ENCODE assay signal across 16 mouse cellular contexts in genomic region chr1:184117586-184117985, GRCm38 (mm10).
DNase-seq lines count a peak whose midpoint lies in the region; ATAC-seq and TF ChIP-seq lines count a peak whose summit lies in the region.
"Had no signal": no experiment of that assay in that cellular context is flagged by ENCODE, and none has a peak within 500 bp of the region (broad histone marks: within the 10 kb centered on the region; RNA-seq: fewer than 3 reads in every experiment).

No protein-coding gene starts in this region.

- no peak overlapping the region for H3K9ac ChIP-seq in embryonic facial prominence, embryonic 11.5 days (replicated peaks; ENCODE audit: low read length)
- no peak overlapping the region for H3K9ac ChIP-seq in embryonic facial prominence, embryonic 15.5 days
- H3K9ac ChIP-seq in hindbrain, embryonic 11.5 days (ENCODE audit: low read depth, low read length) = no peak overlapping the region
- no peak overlapping the region for H3K9ac ChIP-seq in intestine, embryonic 16.5 days (ENCODE audit: low read depth, low read length)
- H3K9ac ChIP-seq: midbrain, embryonic 12.5 days had no signal

- no peak overlapping the region for H3K4me3 ChIP-seq in embryonic facial prominence, embryonic 11.5 days (ENCODE audit: low read depth, low read length)
- H3K4me3 ChIP-seq in embryonic facial prominence, embryonic 10.5 days = no peak overlapping the region
- no peak overlapping the region for H3K4me3 ChIP-seq in embryonic facial prominence, embryonic 15.5 days (replicated peaks)
- no peak overlapping the region for H3K4me3 ChIP-seq in thymus, adult 2 months (ENCODE audit: control insufficient read depth, insufficient read depth, low read length)
- H3K4me3 ChIP-seq in hindbrain, embryonic 11.5 days (ENCODE audit: low read depth, low read length) = no peak overlapping the region
- no peak overlapping the region for H3K4me3 ChIP-seq in intestine, embryonic 16.5 days (ENCODE audit: low read length)
- H3K4me3 ChIP-seq: layer of hippocampus, adult 2 months; midbrain, embryonic 12.5 days; myocyte had no signal

- H3K9me3 ChIP-seq in embryonic facial prominence, embryonic 11.5 days (replicated peaks; ENCODE audit: control insufficient read depth, low read length) = no peaks in the 10 kb centered on the region
- H3K9me3 ChIP-seq in embryonic facial prominence, embryonic 10.5 days = no peaks in the 10 kb centered on the region
- H3K9me3 ChIP-seq in embryonic facial prominence, embryonic 15.5 days (replicated peaks) = no peaks in the 10 kb centered on the region
- H3K9me3 ChIP-seq in hindbrain, embryonic 11.5 days (ENCODE audit: control insufficient read depth, low read length) = no peaks in the 10 kb centered on the region
- H3K9me3 ChIP-seq in intestine, embryonic 16.5 days (ENCODE audit: control insufficient read depth, low read length) = no peaks in the 10 kb centered on the region
- H3K9me3 ChIP-seq: midbrain, embryonic 12.5 days had no signal

- ATAC-seq in embryonic facial prominence, embryonic 11.5 days (replicated peaks; ENCODE audit: insufficient number of reproducible peaks, low FRiP score, low TSS enrichment, low read depth) = no peak
- ATAC-seq in embryonic facial prominence, embryonic 15.5 days (ENCODE audit: insufficient number of reproducible peaks, low FRiP score, low TSS enrichment, low read depth) = no peak
- no peak for ATAC-seq in hindbrain, embryonic 11.5 days (ENCODE audit: low FRiP score)
- ATAC-seq in intestine, embryonic 16.5 days = no peak
- ATAC-seq: hindbrain, embryonic 16.5 days had no signal

- H3K27ac ChIP-seq in embryonic facial prominence, embryonic 11.5 days (replicated peaks; ENCODE audit: low read depth, low read length) = no peak overlapping the region
- H3K27ac ChIP-seq in embryonic facial prominence, embryonic 10.5 days (replicated peaks) = no peak overlapping the region
- peak overlapping the region; percentile 30; the same call in 1 of the 2 replicates for H3K27ac ChIP-seq in embryonic facial prominence, embryonic 15.5 days (replicated peaks)
- peak overlapping the region; percentile 91 for H3K27ac ChIP-seq in thymus, adult 2 months (ENCODE audit: control insufficient read depth, insufficient read depth, low read length)
- no peak overlapping the region for H3K27ac ChIP-seq in hindbrain, embryonic 11.5 days (ENCODE audit: low read depth, low read length)
- H3K27ac ChIP-seq in intestine, embryonic 16.5 days (ENCODE audit: low read length) = no peak overlapping the region
- H3K27ac ChIP-seq: layer of hippocampus, adult 2 months; midbrain, embryonic 12.5 days had no signal

- no peak for TF ChIP-seq CTCF in thymus, adult 2 months (IDR thresholded peaks at IDR 0.05; ENCODE audit: borderline replicate concordance, control insufficient read depth, extremely low read depth, insufficient read depth, low read length, poor library complexity)

- intact Hi-C loops in heart, postnatal 10 days (cut with DNase I) = no loop called here

- no peak for TF ChIP-seq POLR2A in thymus, adult 2 months (IDR thresholded peaks at IDR 0.05; ENCODE audit: control insufficient read depth, extremely low read depth, insufficient read depth, low read length, poor library complexity)

- DNase-seq in embryonic facial prominence, embryonic 11.5 days (ENCODE audit: low spot score) = peak; percentile 23
- DNase-seq in embryonic facial prominence, embryonic 10.5 days (ENCODE audit: low spot score) = no peak
- DNase-seq in heart, postnatal 10 days = peak; percentile 21 to 34
- peak; percentile 34 for DNase-seq in thymus, adult 2 months
- no peak for DNase-seq in hindbrain, embryonic 11.5 days (ENCODE audit: low spot score)
- DNase-seq in kidney, adult 9 months = no peak
- DNase-seq: adrenal gland, adult 8-10 months; cerebellum, adult 9-10 months; lung, postnatal 14 days had no signal

- H3K4me1 ChIP-seq in embryonic facial prominence, embryonic 11.5 days (ENCODE audit: control insufficient read depth, insufficient read depth, low read length) = no peaks in the 10 kb centered on the region
- no peaks in the 10 kb centered on the region for H3K4me1 ChIP-seq in embryonic facial prominence, embryonic 10.5 days
- peaks cover 11% of the 10 kb centered on the region for H3K4me1 ChIP-seq in embryonic facial prominence, embryonic 15.5 days
- peaks cover 29% of the 10 kb centered on the region for H3K4me1 ChIP-seq in thymus, adult 2 months (replicated peaks; ENCODE audit: control insufficient read depth, insufficient read depth, low read length)
- no peaks in the 10 kb centered on the region for H3K4me1 ChIP-seq in hindbrain, embryonic 11.5 days (replicated peaks; ENCODE audit: control insufficient read depth, insufficient read depth, low read length)
- no peaks in the 10 kb centered on the region for H3K4me1 ChIP-seq in intestine, embryonic 16.5 days (ENCODE audit: control insufficient read depth, insufficient read depth, low read length)
- H3K4me1 ChIP-seq: midbrain, embryonic 12.5 days had no signal

- no peaks in the 10 kb centered on the region for H3K36me3 ChIP-seq in embryonic facial prominence, embryonic 11.5 days (replicated peaks; ENCODE audit: control insufficient read depth, insufficient read depth, low read depth, low read length)
- no peaks in the 10 kb centered on the region for H3K36me3 ChIP-seq in embryonic facial prominence, embryonic 10.5 days (replicated peaks)
- H3K36me3 ChIP-seq in embryonic facial prominence, embryonic 15.5 days = no peaks in the 10 kb centered on the region
- no peaks in the 10 kb centered on the region for H3K36me3 ChIP-seq in thymus, adult 2 months (ENCODE audit: control insufficient read depth, insufficient read depth, low read length)
- H3K36me3 ChIP-seq in hindbrain, embryonic 11.5 days (ENCODE audit: control insufficient read depth, insufficient read depth, low read length) = no peaks in the 10 kb centered on the region
- H3K36me3 ChIP-seq in intestine, embryonic 16.5 days (ENCODE audit: control insufficient read depth, insufficient read depth, low read length) = no peaks in the 10 kb centered on the region
- H3K36me3 ChIP-seq: midbrain, embryonic 12.5 days had no signal

- WGBS in embryonic facial prominence, embryonic 11.5 days = 71% methylated on average over 7 of the region's 7 CpGs
- 82% methylated on average over 7 of the region's 7 CpGs for WGBS in embryonic facial prominence, embryonic 10.5 days
- 46% methylated on average over 7 of the region's 7 CpGs for WGBS in embryonic facial prominence, embryonic 15.5 days
- WGBS in thymus, adult 2 months = 60% methylated on average over 7 of the region's 7 CpGs
- 84% methylated on average over 7 of the region's 7 CpGs for WGBS in hindbrain, embryonic 11.5 days
- WGBS in intestine, embryonic 16.5 days = 58% methylated on average over 7 of the region's 7 CpGs

- H3K27me3 ChIP-seq in embryonic facial prominence, embryonic 11.5 days (ENCODE audit: control insufficient read depth, insufficient read depth, low read length) = no peaks in the 10 kb centered on the region
- H3K27me3 ChIP-seq in embryonic facial prominence, embryonic 10.5 days (replicated peaks; ENCODE audit: low read depth, poor library complexity, severe bottlenecking) = no peaks in the 10 kb centered on the region
- no peaks in the 10 kb centered on the region for H3K27me3 ChIP-seq in embryonic facial prominence, embryonic 15.5 days
- H3K27me3 ChIP-seq in thymus, adult 2 months (ENCODE audit: control insufficient read depth, insufficient read depth, low read length) = no peaks in the 10 kb centered on the region
- no peaks in the 10 kb centered on the region for H3K27me3 ChIP-seq in hindbrain, embryonic 11.5 days (ENCODE audit: control insufficient read depth, insufficient read depth, low read length)
- H3K27me3 ChIP-seq in intestine, embryonic 16.5 days (replicated peaks; ENCODE audit: control insufficient read depth, insufficient read depth, low read length) = no peaks in the 10 kb centered on the region
- H3K27me3 ChIP-seq: midbrain, embryonic 12.5 days had no signal

- no peak overlapping the region for H3K4me2 ChIP-seq in embryonic facial prominence, embryonic 11.5 days (ENCODE audit: low read depth, low read length)
- no peak overlapping the region for H3K4me2 ChIP-seq in embryonic facial prominence, embryonic 15.5 days (replicated peaks)
- H3K4me2 ChIP-seq in hindbrain, embryonic 11.5 days (replicated peaks; ENCODE audit: low read depth, low read length) = no peak overlapping the region
- H3K4me2 ChIP-seq in intestine, embryonic 16.5 days (ENCODE audit: low read depth, low read length) = no peak overlapping the region
- H3K4me2 ChIP-seq: liver, embryonic 11.5 days; midbrain, embryonic 12.5 days had no signal

Comparison
In these comparisons a context has a peak if more than half of its experiments do, and no peak if none do; other contexts are left out.
1. DNase-seq: peak in embryonic facial prominence, embryonic 11.5 days (single experiment), heart, postnatal 10 days (2 of 2) and thymus, adult 2 months (single experiment); none in embryonic facial prominence, embryonic 10.5 days (single experiment), hindbrain, embryonic 11.5 days (single experiment) and kidney, adult 9 months (single experiment).
2. H3K27ac ChIP-seq: peak in embryonic facial prominence, embryonic 15.5 days (single experiment) and thymus, adult 2 months (single experiment); none in embryonic facial prominence, embryonic 11.5 days (single experiment), embryonic facial prominence, embryonic 10.5 days (single experiment), hindbrain, embryonic 11.5 days (single experiment) and intestine, embryonic 16.5 days (single experiment).